Comparison of ENCODE assay signal across 8 mouse cellular contexts in the genomic region with DNA sequence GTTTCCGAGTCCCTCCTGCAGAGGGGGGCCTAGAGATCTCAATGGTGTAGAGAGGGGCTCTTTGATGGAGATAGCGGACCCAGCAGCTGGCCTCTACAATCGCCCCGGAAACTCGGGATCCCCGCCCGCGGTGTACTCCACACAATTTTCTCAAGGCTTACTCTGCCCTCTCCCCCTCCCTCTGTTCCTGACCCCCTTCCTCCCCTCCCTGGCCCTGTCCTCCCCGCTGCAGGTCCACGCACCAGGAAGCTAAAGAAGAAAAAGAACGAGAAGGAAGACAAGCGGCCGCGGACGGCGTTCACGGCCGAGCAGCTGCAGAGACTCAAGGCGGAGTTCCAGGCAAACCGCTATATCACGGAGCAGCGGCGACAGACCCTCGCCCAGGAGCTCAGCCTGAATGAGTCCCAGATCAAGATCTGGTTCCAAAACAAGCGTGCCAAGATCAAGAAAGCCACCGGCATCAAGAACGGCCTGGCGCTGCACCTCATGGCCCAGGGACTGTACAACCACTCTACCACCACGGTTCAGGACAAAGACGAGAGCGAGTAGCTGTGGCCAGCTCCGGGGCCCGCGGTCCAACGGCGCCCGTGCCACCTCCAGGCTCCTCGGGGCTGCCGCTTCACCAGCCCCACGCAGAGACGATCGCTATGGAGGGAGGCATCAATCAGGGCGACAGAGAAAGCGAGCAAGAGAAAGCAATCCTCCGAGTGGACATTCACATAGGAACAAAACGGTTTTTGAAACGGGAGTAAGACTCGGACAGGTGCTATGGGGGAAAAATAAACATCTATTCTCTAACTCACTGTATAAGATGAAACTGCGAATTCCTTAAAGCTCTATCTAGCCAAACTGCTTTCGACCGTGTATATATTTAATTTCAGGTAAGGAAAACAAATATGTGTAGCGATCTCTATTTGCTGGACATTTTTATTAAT. TPM values are rescaled to one million over a fixed set of nuclear protein-coding genes. Genes with fewer than 3 reads are reported as not detected.
DNase-seq lines count a peak whose midpoint lies in the region; ATAC-seq and TF ChIP-seq lines count a peak whose summit lies in the region.

No protein-coding gene starts in this region.

- no peaks in the 10 kb centered on the region for H3K36me3 ChIP-seq in E14TG2a.4 (ENCODE audit: insufficient read depth, low read length)
- no peaks in the 10 kb centered on the region for H3K36me3 ChIP-seq in forebrain, postnatal 0 days (ENCODE audit: insufficient read depth)
- no peaks in the 10 kb centered on the region for H3K36me3 ChIP-seq in limb, embryonic 11.5 days (ENCODE audit: control insufficient read depth, insufficient read depth, low read length)
- H3K36me3 ChIP-seq in stomach, embryonic 15.5 days: no peaks in the 10 kb centered on the region

- peak; percentile 28; the same call in 1 of the 2 replicates for ATAC-seq in forebrain, postnatal 0 days
- no peak for ATAC-seq in limb, embryonic 11.5 days (ENCODE audit: insufficient number of reproducible peaks, low FRiP score, low TSS enrichment, low read depth)
- no peak for ATAC-seq in stomach, embryonic 15.5 days (ENCODE audit: insufficient read depth, low FRiP score, low read depth)

- WGBS in forebrain, postnatal 0 days: 1% methylated on average over 52 of the region's 52 CpGs
- WGBS in limb, embryonic 11.5 days: under 1% methylated on average over 50 of the region's 52 CpGs
- WGBS in stomach, embryonic 15.5 days: 1% methylated on average over 52 of the region's 52 CpGs

- no peaks in the 10 kb centered on the region for H3K9me3 ChIP-seq in E14TG2a.4 (ENCODE audit: low read length)
- no peaks in the 10 kb centered on the region for H3K9me3 ChIP-seq in forebrain, postnatal 0 days (ENCODE audit: low read length)
- H3K9me3 ChIP-seq in limb, embryonic 11.5 days (ENCODE audit: control insufficient read depth, low read length): no peaks in the 10 kb centered on the region
- no peaks in the 10 kb centered on the region for H3K9me3 ChIP-seq in stomach, embryonic 15.5 days

- no peak overlapping the region for H3K9ac ChIP-seq in forebrain, postnatal 0 days
- H3K9ac ChIP-seq in limb, embryonic 11.5 days (ENCODE audit: low read length): peak overlapping the region; percentile 19; the same call in 1 of the 2 replicates
- H3K9ac ChIP-seq in stomach, embryonic 15.5 days: no peak overlapping the region

- H3K4me2 ChIP-seq in forebrain, postnatal 0 days (ENCODE audit: low read depth): 0 out of 2 replicates have a peak overlapping the region, but pooled peaks have one; percentile 17
- H3K4me2 ChIP-seq in limb, embryonic 11.5 days (ENCODE audit: low read depth, severe bottlenecking): peak overlapping the region; percentile 18
- peak overlapping the region; percentile 23 for H3K4me2 ChIP-seq in stomach, embryonic 15.5 days

- H3K27me3 ChIP-seq in E14TG2a.4 (ENCODE audit: insufficient read depth, low read length): peaks cover 94% of the 10 kb centered on the region
- peaks cover 69% of the 10 kb centered on the region for H3K27me3 ChIP-seq in forebrain, postnatal 0 days (ENCODE audit: insufficient read depth, low read length)
- peaks cover 87% of the 10 kb centered on the region for H3K27me3 ChIP-seq in limb, embryonic 11.5 days (ENCODE audit: control insufficient read depth, insufficient read depth, low read length)
- peaks cover 94% of the 10 kb centered on the region for H3K27me3 ChIP-seq in stomach, embryonic 15.5 days (replicated peaks)

- H3K4me1 ChIP-seq in E14TG2a.4 (replicated peaks; ENCODE audit: low read depth, low read length): peaks cover 56% of the 10 kb centered on the region
- H3K4me1 ChIP-seq in forebrain, postnatal 0 days (ENCODE audit: insufficient read depth): 0 out of 2 replicates have a peak, but pooled peaks cover 2% of the 10 kb centered on the region
- 0 out of 2 replicates have a peak, but pooled peaks cover 2% of the 10 kb centered on the region for H3K4me1 ChIP-seq in limb, embryonic 11.5 days (ENCODE audit: control insufficient read depth, insufficient read depth, low read length)
- H3K4me1 ChIP-seq in stomach, embryonic 15.5 days: peaks cover 16% of the 10 kb centered on the region

- DNase-seq in cerebellum, postnatal 10 days: peak; percentile 62 to 71
- DNase-seq in cerebellum, adult 11-12 months: no peak
- DNase-seq in forebrain, postnatal 0 days: peak; percentile 81
- DNase-seq in limb, embryonic 11.5 days (ENCODE audit: low spot score): peak; percentile 77
- no peak for DNase-seq in thymus, postnatal 0 days (ENCODE audit: low spot score)
- DNase-seq in thymus, postnatal 36 days: no peak

- no peak overlapping the region for H3K27ac ChIP-seq in forebrain, postnatal 0 days (ENCODE audit: low read depth, low read length)
- no peak overlapping the region for H3K27ac ChIP-seq in limb, embryonic 11.5 days (replicated peaks; ENCODE audit: low read depth, low read length)
- H3K27ac ChIP-seq in stomach, embryonic 15.5 days: no peak overlapping the region

- H3K4me3 ChIP-seq in E14TG2a.4 (replicated peaks; ENCODE audit: low read length): peak overlapping the region; percentile 58
- peak overlapping the region; percentile 17; the same call in 1 of the 2 replicates for H3K4me3 ChIP-seq in forebrain, postnatal 0 days (ENCODE audit: low read depth, low read length)
- H3K4me3 ChIP-seq in limb, embryonic 11.5 days (ENCODE audit: low read depth, low read length): peak overlapping the region; percentile 5; the same call in 1 of the 2 replicates
- H3K4me3 ChIP-seq in stomach, embryonic 15.5 days (replicated peaks): no peak overlapping the region; the same call in 1 of the 2 replicates

- no peak for TF ChIP-seq CTCF in E14TG2a.4 (conservative IDR thresholded peaks at IDR 0.05; ENCODE audit: low read length)
- no peak for TF ChIP-seq CTCF in forebrain, postnatal 0 days (IDR thresholded peaks at IDR 0.05; ENCODE audit: low read depth)

RNA-seq across cellular contexts. Expression of gene En1, which starts 4.7 kb away (rescaled TPM):
- total RNA-seq in forebrain, postnatal 0 days (2014; rRNA removed): 0.29 and 0.92 TPM in 2 replicates
- polyA plus RNA-seq in forebrain, postnatal 0 days (2015; fragmentation: Nextera tagmentation; extraction: Ambion mirVana): 0.05 and 0.18 TPM in 2 replicates
- polyA plus RNA-seq in limb, embryonic 11.5 days (2014; fragmentation: Nextera tagmentation; extraction: Ambion mirVana): 1.6 and 2.3 TPM in 2 replicates
- polyA plus RNA-seq in stomach, embryonic 15.5 days (2015; fragmentation: Nextera tagmentation; extraction: Ambion mirVana): 0.05 TPM in 1 of 2 replicates, not detected in the other
- 0.05 TPM in 1 of 2 replicates, not detected in the other for polyA plus RNA-seq in thymus, postnatal 0 days (2015; fragmentation: Nextera tagmentation; extraction: Ambion mirVana)

Comparison
In these comparisons a context has a peak if more than half of its experiments do, and no peak if none do; other contexts are left out.
1. DNase-seq: peak in cerebellum, postnatal 10 days (2 of 2), forebrain, postnatal 0 days (single experiment) and limb, embryonic 11.5 days (single experiment); none in cerebellum, adult 11-12 months (single experiment), thymus, postnatal 0 days (single experiment) and thymus, postnatal 36 days (0 of 2).
2. Peak in every context shown above with its lines, with median percentiles within 50 percentile points of each other: H3K4me2 ChIP-seq.